10 mouse cellular contexts compared by ENCODE assay signal in genomic region chr6:53654361-53654824, GRCm38 (mm10).
A peak's percentile ranks its signal among the peaks of the same experiment; 100 is the strongest.
DNase-seq lines count a peak whose midpoint lies in the region; TF ChIP-seq lines count a peak whose summit lies in the region.
"Had no signal": no experiment of that assay in that cellular context is flagged by ENCODE, and none has a peak within 500 bp of the region (broad histone marks: within the 10 kb centered on the region; RNA-seq: fewer than 3 reads in every experiment).

No protein-coding gene starts in this region.

- 56% methylated on average over 12 of the region's 12 CpGs for WGBS in kidney, adult 2 months
- WGBS in limb, embryonic 10.5 days: 25% methylated on average over 12 of the region's 12 CpGs

- no peaks in the 10 kb centered on the region for H3K4me1 ChIP-seq in kidney, adult 2 months (ENCODE audit: control insufficient read depth, insufficient read depth, low read length)
- peaks cover 39% of the 10 kb centered on the region for H3K4me1 ChIP-seq in limb, embryonic 10.5 days
- H3K4me1 ChIP-seq: liver, embryonic 15.5 days had no signal

- H3K27me3 ChIP-seq in kidney, adult 2 months (replicated peaks; ENCODE audit: control insufficient read depth, insufficient read depth, low read length): no peaks in the 10 kb centered on the region; the same call in 1 of the 2 replicates
- peaks cover 15% of the 10 kb centered on the region; the same call in 1 of the 2 replicates for H3K27me3 ChIP-seq in limb, embryonic 10.5 days (ENCODE audit: low read depth, poor library complexity, severe bottlenecking)
- H3K27me3 ChIP-seq: heart, embryonic 15.5 days; liver, embryonic 15.5 days had no signal

- H3K9me3 ChIP-seq in limb, embryonic 10.5 days (replicated peaks): no peaks in the 10 kb centered on the region
- H3K9me3 ChIP-seq: heart, embryonic 15.5 days; liver, embryonic 15.5 days had no signal

- no peak overlapping the region for H3K27ac ChIP-seq in kidney, adult 2 months (ENCODE audit: insufficient read depth, low read depth, low read length)
- peak overlapping the region; percentile 75; the same call in 1 of the 2 replicates for H3K27ac ChIP-seq in limb, embryonic 10.5 days
- H3K27ac ChIP-seq: heart, embryonic 15.5 days; liver, embryonic 15.5 days had no signal

- no peak for TF ChIP-seq POLR2A in kidney, adult 2 months (IDR thresholded peaks at IDR 0.05; ENCODE audit: low read depth, low read length)

- H3K4me3 ChIP-seq in kidney, adult 2 months (ENCODE audit: insufficient read depth, low read depth, low read length): no peak overlapping the region
- H3K4me3 ChIP-seq in limb, embryonic 10.5 days: peak overlapping the region; percentile 16; the same call in 1 of the 2 replicates
- H3K4me3 ChIP-seq: heart, embryonic 15.5 days; liver, embryonic 15.5 days had no signal

- peak; percentile 15 for DNase-seq in kidney, adult 2 months
- DNase-seq in kidney, adult 8-10 months: no peak
- peak; percentile 15 for DNase-seq in NIH3T3 (ENCODE audit: low read depth)
- peak; percentile 49 for DNase-seq in embryo, embryonic 10.5 days (ENCODE audit: low spot score)
- DNase-seq in limb, embryonic 10.5 days (ENCODE audit: low spot score): peak; percentile 74
- no peak for DNase-seq in cerebellum, postnatal 14 days
- no peak for DNase-seq in cerebellum, adult 8-10 months
- DNase-seq: spleen, adult 18-20 months had no signal

- no peak for TF ChIP-seq CTCF in kidney, adult 2 months (conservative IDR thresholded peaks at IDR 0.05; ENCODE audit: insufficient read depth, insufficient read length, low read depth, low read length)

- H3K36me3 ChIP-seq in kidney, adult 2 months (ENCODE audit: control insufficient read depth, insufficient read depth, low read length): no peaks in the 10 kb centered on the region
- no peaks in the 10 kb centered on the region for H3K36me3 ChIP-seq in limb, embryonic 10.5 days
- H3K36me3 ChIP-seq: heart, embryonic 15.5 days; liver, embryonic 15.5 days had no signal

Comparison
In these comparisons a context has a peak if more than half of its experiments do, and no peak if none do; other contexts are left out.
1. DNase-seq: peak in kidney, adult 2 months (single experiment), NIH3T3 (single experiment), embryo, embryonic 10.5 days (single experiment) and limb, embryonic 10.5 days (single experiment); none in kidney, adult 8-10 months (0 of 2), cerebellum, postnatal 14 days (0 of 2) and cerebellum, adult 8-10 months (single experiment).